Comparison of ENCODE assay signal across 8 mouse cellular contexts in the genomic region with DNA sequence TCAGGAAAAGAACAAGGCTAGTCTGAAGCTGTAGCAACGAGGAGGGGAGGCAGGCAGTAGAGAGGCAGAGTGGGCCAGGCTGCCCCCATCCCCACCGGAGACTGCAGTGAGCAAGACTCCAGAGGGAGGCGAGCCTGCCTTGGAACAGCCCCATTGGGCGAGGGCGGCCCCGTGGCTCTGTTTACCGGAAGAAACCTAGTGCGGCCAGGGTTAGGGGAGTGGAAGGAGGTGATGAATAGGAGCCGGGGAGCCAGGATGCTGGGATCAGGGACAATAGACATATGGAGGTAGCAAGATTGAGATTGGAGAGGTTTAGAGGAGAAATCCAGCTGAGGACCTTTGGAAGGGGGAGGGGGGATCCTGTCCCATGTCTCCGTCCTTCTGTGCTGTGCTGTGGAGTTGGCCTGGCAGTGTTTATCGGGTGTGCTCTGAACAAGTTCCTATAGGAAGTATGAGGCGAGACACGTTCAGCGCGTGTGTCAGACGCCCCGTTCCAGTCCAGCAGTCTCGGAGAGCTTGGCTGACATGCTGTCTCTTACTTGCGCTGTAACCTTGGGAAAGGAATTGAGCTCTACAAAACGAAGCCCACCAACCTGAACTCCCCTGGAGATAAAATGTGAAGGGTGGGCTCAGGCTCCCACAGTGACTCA. TPM values are rescaled to one million over a fixed set of nuclear protein-coding genes. Genes with fewer than 3 reads are reported as not detected.
DNase-seq lines count a peak whose midpoint lies in the region; ATAC-seq lines count a peak whose summit lies in the region.

No protein-coding gene starts in this region.

- peak overlapping the region; percentile 71 for H3K4me2 ChIP-seq in liver, embryonic 15.5 days

- H3K9me3 ChIP-seq in liver, embryonic 15.5 days (replicated peaks) = no peaks in the 10 kb centered on the region

- peak overlapping the region; percentile 40 for H3K4me3 ChIP-seq in liver, embryonic 15.5 days (replicated peaks)

- peak; percentile 49 for DNase-seq in R1 (ENCODE audit: low read depth, low spot score)
- DNase-seq in embryo, embryonic 10 days (ENCODE audit: low spot score) = peak; percentile 67
- DNase-seq in heart, postnatal 4 days = peak; percentile 32
- no peak for DNase-seq in ovary, postnatal 36 days (ENCODE audit: low spot score)
- DNase-seq in B cell, adult 2 months = no peak
- DNase-seq in left cerebral cortex, postnatal 4 days = no peak
- DNase-seq in left cerebral cortex, adult 9 months (ENCODE audit: low spot score in 2 of 2) = no peak

- H3K27me3 ChIP-seq in liver, embryonic 15.5 days = no peaks in the 10 kb centered on the region

- peak; percentile 54 for ATAC-seq in liver, embryonic 15.5 days (ENCODE audit: insufficient read depth)

- H3K4me1 ChIP-seq in liver, embryonic 15.5 days (replicated peaks) = peaks cover 94% of the 10 kb centered on the region

- 17% methylated on average over 20 of the region's 20 CpGs for WGBS in liver, embryonic 15.5 days (ENCODE audit: insufficient replicate concordance)

- H3K27ac ChIP-seq in liver, embryonic 15.5 days (replicated peaks) = peak overlapping the region; percentile 70

- peak overlapping the region; percentile 56 for H3K9ac ChIP-seq in liver, embryonic 15.5 days

- no peaks in the 10 kb centered on the region for H3K36me3 ChIP-seq in liver, embryonic 15.5 days (replicated peaks)

- intact Hi-C loops in left cerebral cortex, postnatal 4 days (cut with DNase I) = no loop called here

RNA-seq across cellular contexts. Expression of a gene that starts 17.7 kb away (rescaled TPM):
- under 1 TPM; 0.16 to 0.29 TPM for total RNA-seq in heart, postnatal 4 days (2021)
- 0.08 and 0.13 TPM in 2 replicates for polyA plus RNA-seq in liver, embryonic 15.5 days (2015; fragmentation: Nextera tagmentation; extraction: Ambion mirVana)
- total RNA-seq in left cerebral cortex, postnatal 4 days (2021) = 1 to 10 TPM; 2.3 to 2.7 TPM

RNA-seq across cellular contexts. Expression of a gene that starts 31.1 kb away (rescaled TPM):
- 10 to 100 TPM; 14.5 to 15.0 TPM for total RNA-seq in heart, postnatal 4 days (2021)
- 3.5 and 3.7 TPM in 2 replicates for polyA plus RNA-seq in liver, embryonic 15.5 days (2015; fragmentation: Nextera tagmentation; extraction: Ambion mirVana)
- 1 to 10 TPM; 1.9 to 2.6 TPM for total RNA-seq in left cerebral cortex, postnatal 4 days (2021)

Comparison
In these comparisons a context has a peak if more than half of its experiments do, and no peak if none do; other contexts are left out.
1. DNase-seq: peak in R1 (single experiment), embryo, embryonic 10 days (single experiment) and heart, postnatal 4 days (single experiment); none in ovary, postnatal 36 days (single experiment), B cell, adult 2 months (0 of 2), left cerebral cortex, postnatal 4 days (single experiment) and left cerebral cortex, adult 9 months (0 of 2).
2. RNA of a gene that starts 31.1 kb away (total RNA-seq): 14.5 to 15.0 TPM in heart, postnatal 4 days; 1.9 to 2.6 TPM in left cerebral cortex, postnatal 4 days; every median in the first group is over 4 times any median in the second.